Mouse (Mus musculus): ENCODE results near the gene Olfr1458.

The Olfr1458 gene

GRCm38 (mm10) chr19:13106675-13107074 lies at the start of gene Olfr1458:
Gene Olfr1458 (minus strand): TSS chr19:13106775.
- no peak for DNase-seq (ENCODE audit: low spot score)

GRCm38 (mm10) chr19:13149449-13149848 lies 42.9 kb upstream of the Olfr1458 start, which contains the start of gene Olfr1459:
Gene Olfr1459 (minus strand): TSS chr19:13149549.
- no peak for DNase-seq (ENCODE audit: low spot score)

- DNase-seq (ENCODE audit: low spot score): no peak
These were observed 8.8 kb downstream of the Olfr1458 start, which contains the start of gene Olfr1457 for GRCm38 (mm10) chr19:13097791-13098190. Gene Olfr1457 (minus strand): TSS chr19:13097891.

- DNase-seq (ENCODE audit: low spot score): no peak
These were observed 12.7 kb downstream of the Olfr1458 start for GRCm38 (mm10) chr19:13093908-13094307.

GRCm38 (mm10) chr19:13060310-13060709 lies 46.3 kb downstream of the Olfr1458 start, which contains the start of gene Olfr1454:
Gene Olfr1454 (plus strand): TSS chr19:13060610.
- DNase-seq (ENCODE audit: low spot score): no peak

All from embryo, embryonic 10 days (tissue).